Mouse (Mus musculus) spleen, embryonic (tissue): ENCODE data around the gene Gamt.

Experiments used
- CTCF ChIA-PET: fragments of 350-600 bp; sonication (Branson Sonifier 250); formaldehyde crosslinking; loops from one replicate; lab custom pipeline; 2022; lab: Charles Lee

Gene Gamt

GRCm38 (mm10) chr10:80260642-80261584 lies at the start of gene Gamt, which contains the start of gene Dazap1:
Gene Gamt (minus strand): TSS chr10:80261012.
Gene Dazap1 (plus strand): TSS chr10:80261486.
- CTCF ChIA-PET, result interaction anchor here (0.6 kb wide), 1 partner anchor 88 kb away, joined by 4 read pairs; the partner anchor contains the start of gene 1600002K03Rik

GRCm38 (mm10) chr10:80304862-80305261 lies 44.0 kb upstream of the Gamt start:
- CTCF ChIA-PET, result interaction anchor here (0.7 kb wide), 1 partner anchor 38 kb away, joined by 3 read pairs; no protein-coding TSS in a partner anchor

GRCm38 (mm10) chr10:80304458-80304857 lies 43.6 kb upstream of the Gamt start:
- CTCF ChIA-PET, result interaction anchor here (0.6 to 0.7 kb wide), 2 partner anchors 38 to 396 kb away, joined by 3 read pairs; no protein-coding TSS in a partner anchor

GRCm38 (mm10) chr10:80302471-80302881 lies 41.7 kb upstream of the Gamt start:
- CTCF ChIA-PET, result no interaction called here

GRCm38 (mm10) chr10:80302082-80302355 lies 41.2 kb upstream of the Gamt start:
- CTCF ChIA-PET, result no interaction called here

- CTCF ChIA-PET, result no interaction called here
These were observed 40.7 kb upstream of the Gamt start for GRCm38 (mm10) chr10:80301256-80302081.

GRCm38 (mm10) chr10:80300672-80301181 lies 39.9 kb upstream of the Gamt start:
- CTCF ChIA-PET, result no interaction called here

GRCm38 (mm10) chr10:80299824-80300223 lies 39.0 kb upstream of the Gamt start:
- CTCF ChIA-PET, result interaction anchor here (0.5 to 0.8 kb wide), 2 partner anchors 8 to 45 kb away, joined by 3 read pairs; partner anchors contain the start of gene Rps15

GRCm38 (mm10) chr10:80299301-80299700 lies 38.5 kb upstream of the Gamt start:
- CTCF ChIA-PET, result interaction anchor here (0.5 to 0.8 kb wide), 2 partner anchors 7 to 46 kb away, joined by 3 read pairs; partner anchors contain the start of gene Rps15

- CTCF ChIA-PET, result no interaction called here
These were observed 37.9 kb upstream of the Gamt start for GRCm38 (mm10) chr10:80298571-80299281.

GRCm38 (mm10) chr10:80297526-80298133 lies 36.8 kb upstream of the Gamt start:
- CTCF ChIA-PET, result no interaction called here

GRCm38 (mm10) chr10:80296824-80297223 lies 36.0 kb upstream of the Gamt start:
- CTCF ChIA-PET, result no interaction called here

- CTCF ChIA-PET, result no interaction called here
These were observed 35.0 kb upstream of the Gamt start, which contains the start of gene Apc2 for GRCm38 (mm10) chr10:80295618-80296425. Gene Apc2 (plus strand): TSS chr10:80295977.

GRCm38 (mm10) chr10:80294788-80295303 lies 34.0 kb upstream of the Gamt start:
- CTCF ChIA-PET, result no interaction called here

GRCm38 (mm10) chr10:80294311-80294710 lies 33.5 kb upstream of the Gamt start:
- CTCF ChIA-PET, result no interaction called here

- CTCF ChIA-PET, result no interaction called here
These were observed 32.5 kb upstream of the Gamt start for GRCm38 (mm10) chr10:80293325-80293724.

- CTCF ChIA-PET, result interaction anchor here (1.2 to 1.5 kb wide), 2 partner anchors 7 to 25 kb away, joined by 3 read pairs; no protein-coding TSS in a partner anchor
These were observed 31.7 kb upstream of the Gamt start, which contains the start of gene Rps15 for GRCm38 (mm10) chr10:80292251-80293146. Gene Rps15 (plus strand): TSS chr10:80292453.

- CTCF ChIA-PET, result no interaction called here
These were observed 27.8 kb upstream of the Gamt start for GRCm38 (mm10) chr10:80288657-80289056.
